Mouse (Mus musculus) brown adipose tissue, adult 24 weeks (tissue): ENCODE measurements around the gene Smad1. TPM values are rescaled to one million over a fixed set of nuclear protein-coding genes. Genes with fewer than 3 reads are reported as not detected.

ENCODE experiments used
- H3K27ac ChIP-seq: fragments of 200-500 bp; replicated peaks from 2 replicates; pipeline ENCODE4 v1.5.1; 2012; ENCODE audit warnings: low read depth, mild to moderate bottlenecking, low read length
- H3K4me1 ChIP-seq: fragments of 200-500 bp; 2 replicates; pipeline ENCODE4 v1.6.1; 2012; ENCODE audit warnings: low read length, mixed read lengths; ENCODE audit not compliant: control insufficient read depth, insufficient read depth, insufficient read length
- H3K4me3 ChIP-seq: fragments of 200-500 bp; 2 replicates; pipeline ENCODE4 v1.5.1; 2012; ENCODE audit warnings: low read depth, mild to moderate bottlenecking, low read length, moderate library complexity; ENCODE audit not compliant: insufficient read depth
- polyA plus RNA-seq: library from polyadenylated mRNA; stranded (reverse); fragments of >200 nt; gene quantifications from 2 replicates; pipeline ENCODE4 v1.2.4, GENCODE M21; 2012; ENCODE audit not compliant: missing spikeins, insufficient read depth, insufficient read length

Smad1 gene
- polyA plus RNA-seq, 1 experiment: 6.3 TPM

DNA sequence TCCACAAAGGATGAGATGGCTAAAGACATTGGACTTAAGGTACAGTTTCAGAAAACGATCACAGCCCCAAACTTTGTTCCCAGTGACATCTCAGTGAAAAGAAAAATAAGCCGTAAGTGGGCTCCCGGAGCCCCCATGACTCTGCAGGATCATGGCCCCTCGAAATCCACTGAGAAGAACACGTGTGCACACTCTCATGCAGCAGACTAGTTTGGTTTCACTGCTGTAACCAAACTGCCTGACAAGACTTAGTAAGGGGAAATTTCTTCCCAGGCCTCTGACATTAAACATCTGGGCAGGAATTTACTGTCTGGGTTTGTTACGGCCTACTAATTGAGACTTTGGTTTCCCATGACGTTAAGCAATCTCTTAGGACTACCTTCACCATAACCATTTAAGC is 45.3 kb downstream of the Smad1 start:
- Histone ChIP-seq H3K4me3 (no peak overlapping the region), H3K4me1 (peaks cover 19% of the 10 kb centered on the region)

DNA sequence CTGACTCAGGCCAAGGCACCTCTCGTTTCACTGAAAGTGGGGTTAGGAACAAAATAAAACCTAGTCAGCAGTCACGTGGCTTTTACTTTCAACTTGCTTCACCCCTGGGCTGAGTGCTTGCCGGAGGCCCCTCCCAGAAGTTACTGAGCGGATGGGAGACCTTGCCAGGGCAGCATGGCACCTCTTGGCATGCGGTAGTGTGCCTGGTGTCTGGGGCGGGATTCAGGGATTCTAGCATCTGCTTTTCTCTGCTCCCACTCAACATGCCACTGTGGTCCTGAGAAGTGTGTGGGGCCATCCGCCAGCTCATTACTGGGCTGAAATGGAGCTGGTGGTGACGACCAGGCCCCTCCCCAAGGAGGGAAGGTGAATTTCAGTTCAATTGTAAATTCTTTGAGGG is 47.4 kb downstream of the Smad1 start:
- Histone ChIP-seq H3K27ac (peak overlapping the region; percentile 7; the same call in 1 of the 2 replicates), H3K4me3 (no peak overlapping the region), H3K4me1 (peaks cover 15% of the 10 kb centered on the region)

More for the DNA sequence above, 45.3 kb downstream of the Smad1 start:
- H3K27ac ChIP-seq: no peak overlapping the region

DNA sequence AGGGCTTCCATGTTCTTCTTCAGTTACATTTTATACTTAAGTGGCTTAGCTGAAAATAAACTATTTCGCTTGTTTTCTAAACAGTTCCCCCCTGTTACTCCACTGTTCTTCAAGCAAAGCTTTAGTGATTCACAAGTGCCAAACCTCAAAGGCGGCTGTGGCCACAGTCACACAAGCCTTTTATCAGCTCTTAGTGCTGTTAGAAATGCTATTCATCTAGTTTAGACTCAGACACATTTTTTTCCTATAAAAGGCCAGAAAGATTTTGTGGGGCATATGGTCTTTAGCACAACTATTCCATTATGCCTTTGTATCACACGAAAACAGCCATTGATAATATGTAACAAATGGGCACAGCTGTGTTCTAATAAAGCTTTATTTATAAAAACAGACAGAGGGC is 48.5 kb downstream of the Smad1 start:
- Histone ChIP-seq H3K4me3 (no peak overlapping the region), H3K4me1 (peaks cover 8% of the 10 kb centered on the region), H3K27ac (0 out of 2 replicates have a peak overlapping the region, but pooled peaks have one; percentile 51)

DNA sequence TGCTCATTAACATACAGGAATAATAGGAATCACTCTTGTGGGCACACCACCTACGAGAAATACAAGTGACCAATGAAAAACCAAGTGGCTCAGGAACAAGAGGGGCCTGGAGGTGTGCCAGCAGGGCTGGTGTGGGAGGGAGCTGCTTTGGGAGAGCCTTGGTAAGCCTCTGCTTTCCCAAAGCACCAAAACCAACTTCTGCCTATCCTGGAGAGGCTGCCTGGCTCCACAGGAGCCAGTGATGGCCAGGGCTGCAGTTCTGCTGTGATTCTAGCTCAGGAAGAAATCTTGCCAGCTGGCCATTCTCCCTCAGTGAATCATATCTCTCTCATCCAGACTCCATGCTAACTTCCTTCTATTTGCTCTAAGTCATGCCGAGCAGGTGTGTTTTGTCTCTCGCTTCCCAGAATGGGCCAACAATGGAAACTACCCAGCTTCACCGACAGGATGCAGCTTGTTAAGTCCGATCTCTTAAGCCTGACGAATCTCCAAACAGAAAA is 49.2 kb downstream of the Smad1 start:
- peaks cover 8% of the 10 kb centered on the region for H3K4me1 ChIP-seq
- H3K4me3 ChIP-seq: no peak overlapping the region
- H3K27ac ChIP-seq: no peak overlapping the region

DNA sequence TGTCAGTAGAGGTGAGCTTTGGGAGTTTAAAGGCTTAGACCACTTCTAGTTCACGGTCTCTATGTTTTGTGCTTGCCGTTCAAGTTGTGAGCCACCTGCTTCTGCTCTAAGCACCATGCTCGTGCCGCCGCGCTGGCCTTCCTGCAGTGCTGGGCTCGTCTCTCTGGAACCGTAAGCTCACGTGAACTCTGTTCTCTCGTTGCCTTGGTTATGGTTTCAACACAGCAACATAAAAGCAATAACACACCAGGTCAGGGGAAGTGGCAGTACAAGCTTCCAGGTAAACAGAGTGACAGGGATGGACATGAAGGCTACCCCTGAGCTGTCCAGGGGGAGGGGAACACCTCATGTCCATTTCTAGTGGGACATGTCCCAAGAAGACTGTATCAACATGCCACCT is 52.9 kb downstream of the Smad1 start:
- Histone ChIP-seq H3K27ac (no peak overlapping the region), H3K4me1 (peaks cover 9% of the 10 kb centered on the region), H3K4me3 (no peak overlapping the region)

DNA sequence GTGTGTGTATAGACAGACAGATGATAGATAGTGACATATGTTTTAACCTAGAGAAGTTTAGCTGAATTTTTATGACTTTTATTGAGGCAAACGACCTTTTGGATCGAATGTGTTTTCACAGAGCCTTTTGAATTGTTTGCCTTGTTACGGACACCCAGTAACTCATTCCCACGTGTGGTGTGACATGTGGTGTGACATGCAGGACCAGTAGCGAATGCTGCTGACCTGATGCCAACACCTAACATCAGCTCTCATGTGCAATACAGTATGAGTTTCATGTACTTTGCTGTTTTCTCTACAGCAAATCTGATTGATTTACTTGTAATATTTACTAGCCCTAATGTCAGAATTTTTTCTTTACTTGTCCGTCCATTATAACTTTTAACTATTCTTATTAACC is 53.5 kb downstream of the Smad1 start:
- Histone ChIP-seq H3K27ac (no peak overlapping the region), H3K4me3 (no peak overlapping the region), H3K4me1 (peaks cover 13% of the 10 kb centered on the region)

DNA sequence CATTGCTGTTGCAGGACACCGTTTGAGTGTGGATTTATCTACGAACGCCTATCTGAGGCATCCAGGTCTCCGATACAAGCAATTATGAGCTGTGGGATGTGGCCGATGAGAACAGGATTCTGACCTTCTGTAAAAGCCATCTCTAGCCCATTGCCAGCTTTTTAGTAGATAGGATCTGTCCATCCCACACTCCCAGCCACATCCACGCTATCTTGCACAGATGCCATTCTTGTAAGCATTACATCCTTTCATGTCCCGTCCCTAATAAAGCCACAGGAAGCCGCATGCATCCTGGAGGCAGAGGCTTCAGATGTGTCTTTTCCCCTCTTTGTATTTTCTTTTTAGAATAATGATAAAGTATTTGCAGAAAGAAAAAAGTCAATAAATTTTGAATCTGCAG is 58.1 kb downstream of the Smad1 start:
- Histone ChIP-seq H3K4me1 (peaks cover 16% of the 10 kb centered on the region), H3K4me3 (no peak overlapping the region), H3K27ac (0 out of 2 replicates have a peak overlapping the region, but pooled peaks have one; percentile 7)

DNA sequence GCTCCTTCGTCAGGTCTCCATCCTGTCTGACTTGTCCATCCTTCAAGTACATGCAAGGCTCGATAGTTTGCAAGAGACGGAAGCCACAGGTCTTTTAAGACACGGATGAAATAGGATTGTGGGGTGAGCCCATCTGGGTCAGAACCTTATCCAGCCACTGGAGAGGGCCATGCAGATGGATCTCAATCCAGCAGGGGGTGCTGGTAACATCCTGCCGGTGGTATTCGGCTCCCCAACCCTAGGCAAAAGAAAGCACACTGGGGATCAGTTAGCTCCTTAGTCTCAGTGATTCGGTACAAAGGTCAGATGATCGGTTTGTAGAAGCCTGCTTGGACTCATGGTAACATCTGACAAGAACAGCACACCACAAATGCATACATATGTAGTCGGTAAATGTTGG is 59.8 kb downstream of the Smad1 start:
- no peak overlapping the region for H3K4me3 ChIP-seq
- H3K27ac ChIP-seq: no peak overlapping the region
- H3K4me1 ChIP-seq: peaks cover 16% of the 10 kb centered on the region; the same call in 1 of the 2 replicates

DNA sequence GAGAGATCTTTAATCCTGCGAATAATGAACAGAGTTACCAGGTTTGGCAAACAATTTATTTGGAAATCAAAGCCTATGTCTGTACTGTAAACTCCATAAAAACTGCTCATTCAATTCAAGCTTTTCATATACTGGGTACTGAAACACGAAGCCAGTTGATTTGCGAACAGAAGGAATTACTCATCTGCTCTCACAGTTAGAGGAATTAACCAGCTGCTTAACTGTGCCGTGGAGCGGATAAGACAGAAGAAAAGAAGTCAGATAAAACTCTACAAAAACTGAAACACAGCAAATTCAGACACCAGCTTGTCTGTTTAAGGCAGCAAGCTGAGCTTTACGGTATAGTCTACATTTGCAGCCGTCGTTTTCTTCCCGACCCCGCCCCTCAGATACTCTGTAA is 60.7 kb downstream of the Smad1 start:
- peaks cover 16% of the 10 kb centered on the region for H3K4me1 ChIP-seq
- no peak overlapping the region for H3K4me3 ChIP-seq
- no peak overlapping the region for H3K27ac ChIP-seq

DNA sequence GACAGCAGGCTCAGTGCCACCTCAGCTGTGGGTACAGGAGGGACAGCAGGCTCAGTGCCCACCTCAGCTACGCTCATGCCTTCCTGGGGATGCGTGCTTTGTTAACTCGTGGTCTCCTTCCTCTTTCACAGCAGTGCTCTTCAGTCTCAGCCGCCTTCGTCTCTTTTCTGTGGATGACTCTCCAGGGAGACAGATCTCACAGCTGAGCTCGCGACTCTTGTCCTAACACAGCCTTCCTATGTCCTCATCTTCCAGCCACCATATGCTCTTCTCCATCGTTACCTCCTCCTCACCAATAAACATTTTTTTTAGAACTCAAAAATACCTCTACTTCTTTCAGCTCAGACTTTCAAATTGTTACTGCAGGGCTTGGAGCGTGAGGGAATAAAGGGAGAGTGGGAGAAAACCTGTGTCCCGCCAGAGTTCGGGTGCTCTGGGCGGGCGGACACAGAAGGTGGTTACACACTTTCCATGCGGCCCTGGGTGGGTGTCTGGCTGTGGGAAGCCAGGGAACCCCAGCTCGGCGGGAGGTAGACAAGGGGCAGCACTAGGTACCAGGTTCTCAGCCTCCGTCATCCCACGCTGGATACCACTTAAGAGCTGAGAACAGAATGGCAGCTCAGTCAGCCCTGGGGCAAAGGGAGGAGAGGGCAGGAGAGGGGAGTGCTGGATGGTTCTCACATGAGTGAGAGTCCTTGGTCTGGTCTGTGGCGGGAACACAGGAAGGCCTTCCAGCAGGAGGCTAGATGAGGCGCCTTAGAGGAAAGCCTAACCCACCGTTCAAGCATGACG is 67.0 kb downstream of the Smad1 start:
- no peak overlapping the region for H3K27ac ChIP-seq
- no peaks in the 10 kb centered on the region; the same call in 1 of the 2 replicates for H3K4me1 ChIP-seq
- H3K4me3 ChIP-seq: no peak overlapping the region

DNA sequence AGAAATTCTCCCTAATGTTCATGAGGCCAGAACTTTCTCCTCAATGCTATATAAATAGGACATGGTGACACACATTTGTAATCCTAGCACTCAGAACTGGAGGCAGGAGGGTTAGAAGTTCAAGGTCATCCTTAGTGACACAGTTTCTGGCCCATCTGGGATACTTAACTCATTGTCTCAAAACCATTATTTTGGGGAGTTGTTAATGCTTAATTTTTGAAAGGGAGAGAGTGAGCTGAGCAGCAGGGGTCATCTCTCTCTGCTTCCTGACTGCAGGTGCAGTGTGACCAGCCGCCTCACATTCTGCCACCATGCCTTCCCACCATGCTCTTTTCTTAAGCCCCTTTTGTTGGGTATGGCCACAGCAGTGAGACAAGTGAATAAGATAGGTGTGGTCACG is 67.7 kb downstream of the Smad1 start:
- Histone ChIP-seq H3K27ac (no peak overlapping the region), H3K4me3 (no peak overlapping the region), H3K4me1 (no peaks in the 10 kb centered on the region; the same call in 1 of the 2 replicates)

DNA sequence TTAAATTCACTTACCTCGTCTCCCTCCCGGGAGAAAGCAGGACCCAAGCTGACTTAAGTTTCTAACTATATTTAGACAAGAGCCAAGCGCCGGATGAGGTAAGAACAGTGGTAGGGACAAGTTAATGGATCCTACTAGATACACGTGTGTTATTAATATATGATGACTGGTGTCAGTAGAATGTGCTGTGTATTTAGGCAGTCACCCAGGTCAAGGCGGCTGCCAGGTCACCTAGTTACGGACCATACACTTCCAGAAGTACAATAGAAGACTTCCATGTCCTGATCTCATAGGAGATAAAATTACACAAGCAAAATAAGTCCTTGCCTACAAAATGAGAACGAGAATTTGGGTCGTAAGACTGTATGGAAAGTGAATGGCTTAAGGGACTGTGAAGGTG is 68.3 kb downstream of the Smad1 start:
- no peak overlapping the region for H3K4me3 ChIP-seq
- H3K4me1 ChIP-seq: no peaks in the 10 kb centered on the region; the same call in 1 of the 2 replicates
- no peak overlapping the region for H3K27ac ChIP-seq

DNA sequence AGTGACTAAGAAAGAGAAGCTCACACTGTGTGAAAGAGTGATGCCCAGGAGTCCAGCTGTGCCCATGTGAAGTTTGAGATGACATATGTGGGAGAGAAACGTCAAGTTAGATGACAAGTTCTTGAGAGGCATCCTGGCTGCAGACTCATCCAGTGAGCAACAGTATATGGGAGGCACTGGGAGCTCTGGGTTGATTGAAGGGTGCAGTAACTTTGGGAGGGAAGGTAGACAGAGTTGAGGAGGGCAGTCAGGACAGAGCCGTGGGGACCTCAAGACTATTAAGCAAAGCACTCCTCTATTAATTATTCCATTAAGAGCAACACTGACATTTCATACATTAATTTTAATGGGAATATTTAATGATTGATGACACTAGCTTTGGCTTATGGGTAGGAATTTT is 69.6 kb downstream of the Smad1 start:
- Histone ChIP-seq H3K27ac (no peak overlapping the region), H3K4me1 (peaks cover 5% of the 10 kb centered on the region), H3K4me3 (no peak overlapping the region)

DNA sequence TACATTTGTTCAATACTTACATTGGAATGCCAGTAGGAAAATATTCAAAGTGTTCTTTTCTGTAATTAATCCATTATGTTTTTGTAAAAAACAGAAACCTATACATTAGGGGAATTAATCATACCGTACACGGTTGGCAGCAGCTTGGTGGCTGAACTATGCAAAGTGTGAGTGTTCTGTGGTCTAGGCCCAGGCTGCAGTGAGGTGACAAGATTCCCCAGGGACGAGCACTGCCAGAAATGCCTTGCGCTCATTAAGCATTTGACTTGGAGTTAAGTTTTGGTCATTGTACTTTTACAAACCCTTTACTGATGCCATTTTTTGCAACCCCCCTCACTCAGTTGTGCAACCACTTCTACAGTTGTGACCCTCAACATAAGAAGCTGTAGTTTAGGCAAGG is 70.1 kb downstream of the Smad1 start:
- Histone ChIP-seq H3K27ac (no peak overlapping the region), H3K4me3 (no peak overlapping the region), H3K4me1 (peaks cover 10% of the 10 kb centered on the region)

DNA sequence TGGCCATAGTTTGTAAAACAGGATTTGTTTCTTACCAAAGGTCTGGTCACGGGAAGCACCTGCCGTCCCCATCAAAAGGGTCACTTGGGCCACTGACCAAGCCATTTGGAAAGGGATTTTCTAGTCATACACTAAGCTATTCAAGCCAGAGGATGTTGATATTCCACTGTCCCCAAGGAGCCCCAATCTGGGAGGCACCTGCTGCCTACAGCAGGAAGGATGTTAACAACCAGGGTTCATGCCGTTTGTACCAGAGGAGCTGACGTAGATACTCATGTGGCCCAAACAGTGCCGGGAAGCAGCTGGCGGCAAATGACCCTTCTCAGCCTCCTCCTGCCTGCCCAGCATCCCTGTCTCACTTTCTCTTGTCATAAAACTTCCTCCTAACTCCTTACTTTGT is 73.8 kb downstream of the Smad1 start:
- H3K27ac ChIP-seq: peak overlapping the region; percentile 77

DNA sequence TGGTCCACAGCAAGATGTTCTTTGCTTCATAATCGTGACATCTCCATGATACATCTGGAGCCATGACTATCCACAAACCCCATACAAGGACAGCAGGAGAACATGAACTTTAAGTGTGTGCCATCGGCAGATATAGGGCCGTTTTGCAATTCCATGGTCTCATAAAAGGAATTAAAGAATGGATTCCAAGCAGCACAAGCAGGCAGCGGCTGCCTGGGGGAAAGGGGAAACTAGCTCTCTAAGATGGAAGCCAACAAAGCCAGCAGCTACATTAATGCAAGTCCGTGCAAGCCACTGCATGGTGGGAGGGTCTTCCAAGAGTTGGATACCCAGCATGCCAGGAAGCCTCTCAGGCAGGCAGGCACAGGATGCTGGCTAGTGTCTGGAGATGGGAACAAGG is 74.4 kb downstream of the Smad1 start:
- Histone ChIP-seq H3K4me1 (peaks cover 19% of the 10 kb centered on the region), H3K27ac (peak overlapping the region; percentile 14), H3K4me3 (no peak overlapping the region; the same call in 1 of the 2 replicates)

More for the DNA sequence above, 73.8 kb downstream of the Smad1 start:
- Histone ChIP-seq H3K4me3 (no peak overlapping the region), H3K4me1 (peaks cover 19% of the 10 kb centered on the region)
